Mouse (Mus musculus): ENCODE results near the gene Psmd7.
A peak's percentile ranks its signal among the peaks of the same experiment; 100 is the strongest.
"Not testable (repeated sequence)": the region's sequence is repeated elsewhere in the genome, so short reads cannot be mapped to it uniquely, and the experiment has no call there.

The Psmd7 gene

DNA sequence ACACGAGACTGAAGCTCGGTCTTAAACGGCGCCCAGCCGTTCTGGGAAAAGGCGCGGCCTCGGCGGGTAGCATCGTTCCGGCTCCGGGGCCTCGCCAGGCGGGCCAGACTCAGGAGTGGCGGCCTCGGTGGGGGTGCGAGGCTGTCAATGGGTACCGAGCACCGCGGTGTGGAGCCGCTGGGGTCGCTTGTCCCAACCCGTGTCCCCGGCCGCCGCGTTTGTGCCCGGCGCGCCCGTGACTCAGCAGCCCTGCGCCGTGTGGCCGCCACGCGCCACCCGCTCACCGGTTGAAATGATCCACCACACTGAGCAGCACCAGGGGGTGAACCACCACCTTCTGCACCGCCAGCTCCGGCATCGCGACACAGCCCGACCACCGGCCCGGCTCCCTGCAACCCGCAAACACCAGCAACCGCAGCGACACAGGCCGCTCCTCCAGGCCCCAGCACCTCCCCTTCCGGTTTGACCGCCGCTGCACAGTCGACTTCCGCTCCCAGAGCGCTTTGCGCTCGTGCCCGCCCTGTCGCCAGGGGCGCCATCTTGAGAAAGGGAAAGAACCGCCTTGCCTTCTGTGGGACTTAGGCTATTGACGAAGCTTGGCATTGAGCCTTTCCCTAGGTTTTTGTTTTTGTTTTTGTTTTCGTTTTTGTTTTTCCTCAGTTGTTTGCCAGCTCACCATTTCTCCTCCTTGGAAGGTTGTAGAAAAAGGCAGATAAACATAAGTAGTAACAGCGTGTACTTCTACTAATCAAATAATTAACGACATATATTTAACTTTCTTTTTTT lies at the start of gene Psmd7:
Gene Psmd7, minus strand, starts transcription at position 470 of the 786 bp plus-strand sequence.
- peak; percentile 81 to 86 for DNase-seq (ENCODE audit: low read depth in 2 of 2, low spot score in 2 of 2)

DNA sequence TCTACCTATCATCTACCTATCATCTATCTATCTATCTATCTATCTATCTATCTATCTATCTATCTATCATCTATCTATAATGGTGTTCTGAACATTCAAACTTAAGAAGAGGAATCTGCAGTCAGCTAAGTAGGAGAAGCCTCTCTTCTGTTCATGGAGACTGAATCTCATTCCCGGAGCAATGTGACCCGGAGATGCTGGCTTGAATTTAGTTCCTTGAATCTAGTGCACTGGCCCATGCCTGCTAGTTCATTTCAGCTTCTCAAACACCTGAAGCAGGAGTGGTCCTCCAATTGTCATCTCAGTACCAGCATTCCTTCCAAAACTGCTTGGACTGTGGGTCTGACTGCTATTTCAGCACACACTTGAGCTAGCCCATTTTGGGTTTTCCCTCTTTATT lies 45.5 kb upstream of the Psmd7 start:
- DNase-seq (ENCODE audit: low read depth in 2 of 2, low spot score in 2 of 2) = no peak

DNA sequence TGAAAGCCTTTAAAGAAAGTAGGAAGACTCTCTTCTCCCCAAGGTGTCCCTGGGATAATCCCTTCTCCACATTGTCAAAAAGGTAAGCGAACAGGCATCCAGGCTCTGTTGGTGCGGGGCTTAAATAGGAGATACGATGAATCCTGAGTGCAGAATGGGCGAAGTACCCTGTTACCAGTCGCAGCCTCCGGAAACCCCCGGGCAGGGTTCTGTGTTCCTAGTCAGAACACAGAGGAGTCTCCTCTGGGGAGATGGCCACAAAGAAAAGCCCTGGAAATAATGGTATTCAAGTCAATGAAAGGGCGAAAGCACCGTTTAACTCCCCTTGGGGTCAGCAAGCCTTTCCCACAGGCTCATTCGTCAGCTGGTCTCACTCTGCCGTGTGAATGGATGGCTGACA lies 41.4 kb upstream of the Psmd7 start:
- DNase-seq (ENCODE audit: low read depth in 2 of 2, low spot score in 2 of 2) = no peak

- no peak for DNase-seq (ENCODE audit: low read depth in 2 of 2, low spot score in 2 of 2)
Observed at GRCm38 (mm10) chr8:107628501-107629149, 40.4 kb upstream of the Psmd7 start.

- no peak for DNase-seq (ENCODE audit: low read depth in 2 of 2, low spot score in 2 of 2)
Observed at GRCm38 (mm10) chr8:107627881-107628280, 39.6 kb upstream of the Psmd7 start.

DNA sequence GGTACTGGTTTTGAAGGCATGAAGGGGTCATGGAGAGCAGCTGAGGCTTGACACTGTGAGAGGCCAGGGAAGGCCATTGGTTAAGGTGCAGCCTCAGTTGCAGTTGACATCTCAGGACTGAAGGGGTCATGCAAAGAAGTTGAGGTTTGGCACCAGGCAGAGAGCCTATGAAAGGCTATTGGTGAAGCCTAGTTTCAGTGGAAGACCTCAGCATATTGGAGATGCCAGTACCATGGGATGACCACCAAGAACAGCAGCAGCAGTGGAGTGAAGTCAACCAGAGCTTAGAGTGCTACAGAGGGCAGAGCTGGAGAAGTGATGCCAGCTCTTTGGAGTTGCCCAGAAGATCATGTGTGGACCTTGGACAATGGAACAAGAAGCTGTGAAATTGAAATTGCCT lies 36.0 kb upstream of the Psmd7 start:
- not testable (repeated sequence) for DNase-seq (ENCODE audit: low read depth in 2 of 2, low spot score in 2 of 2)

DNA sequence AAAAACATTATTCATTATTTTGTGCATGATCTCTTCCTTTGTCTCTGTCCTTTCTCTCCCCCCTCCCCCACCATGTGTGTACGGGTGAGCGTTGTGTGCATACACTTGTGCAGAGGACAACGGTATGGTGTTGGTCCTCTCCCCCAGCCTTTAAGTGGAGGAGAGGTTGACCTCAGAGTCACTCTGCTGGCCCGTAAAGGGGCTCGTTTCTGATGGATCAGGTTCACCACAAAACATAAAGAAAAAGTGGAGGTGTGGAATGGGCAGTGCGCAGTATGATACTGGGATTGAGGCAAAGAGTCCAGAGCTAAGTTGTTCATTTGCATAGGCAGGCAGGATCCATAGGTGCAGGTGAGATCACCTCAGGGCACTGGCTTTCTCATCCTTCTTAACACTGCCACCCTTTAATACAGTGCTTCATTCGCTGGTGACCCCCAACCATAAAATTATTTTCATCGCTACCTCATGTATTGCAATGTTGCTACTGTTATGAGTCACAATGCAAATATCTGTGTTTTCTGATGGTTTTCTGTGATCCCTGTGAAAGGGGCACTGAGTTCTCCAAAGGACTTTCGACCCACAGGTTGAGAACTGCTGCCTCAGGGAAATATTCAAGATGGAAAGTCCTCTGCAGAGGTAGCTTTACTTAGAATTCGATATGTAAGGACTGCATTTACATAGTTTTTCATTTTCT lies 33.8 kb upstream of the Psmd7 start:
- DNase-seq (ENCODE audit: low read depth in 2 of 2, low spot score in 2 of 2) = no peak

DNA sequence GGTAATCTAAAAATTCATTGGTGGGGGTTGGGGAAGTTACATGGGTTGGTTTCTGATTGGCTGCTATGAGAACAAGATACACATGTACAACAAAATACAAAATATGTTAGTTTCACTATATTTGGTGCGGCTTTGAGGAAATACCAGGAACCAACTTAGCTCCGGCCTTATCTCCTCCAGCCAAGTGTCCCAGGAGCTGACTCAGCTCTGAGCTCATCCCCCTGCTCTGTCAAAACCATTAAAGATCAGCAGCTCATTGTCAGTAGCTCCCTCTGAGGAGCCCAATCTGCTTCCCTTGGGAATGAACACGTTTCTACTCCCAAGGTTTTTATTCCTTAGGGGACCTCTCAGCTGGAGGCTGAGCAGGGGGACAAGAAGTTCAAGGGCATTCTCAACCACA lies 32.9 kb upstream of the Psmd7 start:
- no peak for DNase-seq (ENCODE audit: low read depth in 2 of 2, low spot score in 2 of 2)

GRCm38 (mm10) chr8:107618499-107618898 lies 30.2 kb upstream of the Psmd7 start:
- DNase-seq (ENCODE audit: low read depth in 2 of 2, low spot score in 2 of 2) = no peak

DNA sequence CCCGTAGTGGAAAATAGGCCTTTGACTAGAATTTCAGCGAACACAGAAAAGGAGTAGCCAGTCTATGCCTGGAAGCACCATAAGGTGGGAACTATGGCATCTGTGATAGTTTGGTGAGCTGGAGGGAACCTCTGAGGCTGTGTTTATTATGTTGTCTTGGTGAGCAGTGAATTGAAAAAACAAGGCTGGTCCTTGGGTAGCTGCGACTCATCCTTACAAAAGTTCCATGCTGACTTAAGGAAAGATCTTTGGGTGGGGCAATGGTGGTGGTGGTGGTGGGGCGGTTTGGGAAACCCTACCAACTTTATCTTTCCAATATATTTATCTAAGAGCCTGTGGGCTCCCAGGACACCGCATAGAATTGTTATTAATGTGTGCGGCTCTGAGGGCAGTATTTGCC lies 25.1 kb upstream of the Psmd7 start:
- no peak for DNase-seq (ENCODE audit: low read depth in 2 of 2, low spot score in 2 of 2)

DNA sequence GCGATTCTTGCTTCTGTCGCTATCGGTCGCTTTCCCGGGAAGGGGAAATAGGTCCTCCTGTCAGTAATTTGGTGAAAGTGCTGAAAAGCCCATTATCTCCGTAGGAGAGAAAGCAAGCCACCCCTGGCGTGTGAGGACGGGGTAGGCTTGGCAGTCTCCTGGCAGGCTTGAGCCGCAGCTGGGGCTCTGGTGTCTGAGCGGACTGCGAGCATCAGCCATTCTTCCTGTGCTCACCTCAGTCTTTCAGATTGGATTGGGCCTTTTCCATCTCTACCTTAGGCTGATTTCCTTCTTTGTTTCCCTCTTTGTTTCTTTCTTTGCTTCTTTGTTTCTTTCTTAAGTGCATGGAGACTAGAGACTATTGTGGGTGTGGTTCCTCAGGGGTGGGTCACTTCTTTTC lies 22.6 kb upstream of the Psmd7 start:
- DNase-seq (ENCODE audit: low read depth in 2 of 2, low spot score in 2 of 2) = no peak

DNA sequence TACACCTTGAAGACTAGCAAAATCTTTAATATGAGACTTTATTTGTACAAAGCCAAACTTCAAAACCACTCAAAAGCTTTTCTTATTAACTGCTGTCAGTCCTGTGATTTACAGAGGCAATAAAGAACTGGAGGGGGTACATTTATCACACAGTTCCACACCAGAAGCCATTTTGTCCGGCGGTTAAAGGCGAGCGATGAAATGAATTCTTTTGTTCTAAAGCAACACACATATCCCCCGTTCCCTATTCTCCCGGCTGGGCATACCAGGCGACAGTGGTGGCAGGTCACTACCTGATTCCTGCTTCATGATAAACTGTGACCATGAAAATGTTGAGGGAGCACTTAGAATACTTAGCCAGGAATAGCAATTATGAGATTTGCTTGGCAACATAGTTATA lies 20.5 kb upstream of the Psmd7 start:
- no peak for DNase-seq (ENCODE audit: low read depth in 2 of 2, low spot score in 2 of 2)

GRCm38 (mm10) chr8:107603026-107603425 lies 14.8 kb upstream of the Psmd7 start:
- peak; percentile 18 to 49 for DNase-seq (ENCODE audit: low read depth in 2 of 2, low spot score in 2 of 2)

GRCm38 (mm10) chr8:107599691-107600090 lies 11.4 kb upstream of the Psmd7 start:
- DNase-seq (ENCODE audit: low read depth in 2 of 2, low spot score in 2 of 2) = no peak

DNA sequence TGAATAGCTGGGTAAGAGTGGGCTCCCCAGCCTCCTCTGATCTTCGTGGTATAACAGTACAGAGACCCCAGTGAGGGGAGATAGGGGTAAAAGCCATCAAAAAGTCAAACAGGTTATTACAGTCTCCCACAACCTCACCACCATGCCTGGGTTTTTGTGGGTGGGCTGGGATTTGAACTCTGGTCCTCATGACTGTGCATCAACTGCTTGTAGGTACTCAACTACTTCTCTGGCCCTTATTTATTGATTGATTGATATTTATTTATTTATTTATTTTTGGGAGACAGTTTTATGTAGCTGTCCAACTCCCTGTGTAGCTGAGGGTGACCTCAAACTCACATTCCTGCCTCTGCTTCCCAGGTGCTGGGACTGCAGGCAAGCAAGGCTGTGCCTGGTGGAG lies 9.5 kb upstream of the Psmd7 start:
- no peak for DNase-seq (ENCODE audit: low read depth in 2 of 2, low spot score in 2 of 2)

DNA sequence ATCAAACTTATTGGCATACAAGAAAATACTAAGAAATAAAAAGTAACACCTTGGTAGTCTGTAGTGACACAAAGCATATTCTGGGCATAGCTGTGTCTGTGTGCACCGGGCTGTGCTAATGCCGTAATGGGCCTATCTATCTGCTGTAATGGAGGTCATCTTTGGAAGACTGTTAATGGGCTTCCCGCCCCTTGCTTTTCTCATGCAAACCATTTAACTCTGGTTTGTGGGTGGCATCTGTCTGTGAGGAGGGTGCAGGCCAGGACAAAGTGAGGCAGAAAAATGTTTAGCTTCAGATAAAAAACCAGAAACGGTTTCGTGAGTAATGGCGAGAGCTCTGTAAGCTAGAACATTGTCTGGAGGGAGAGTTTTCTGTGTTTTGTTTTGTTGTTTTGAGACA lies 6.6 kb upstream of the Psmd7 start:
- DNase-seq (ENCODE audit: low read depth in 2 of 2, low spot score in 2 of 2) = no peak

GRCm38 (mm10) chr8:107593967-107594729 lies 5.9 kb upstream of the Psmd7 start:
- DNase-seq (ENCODE audit: low read depth in 2 of 2, low spot score in 2 of 2) = no peak

DNA sequence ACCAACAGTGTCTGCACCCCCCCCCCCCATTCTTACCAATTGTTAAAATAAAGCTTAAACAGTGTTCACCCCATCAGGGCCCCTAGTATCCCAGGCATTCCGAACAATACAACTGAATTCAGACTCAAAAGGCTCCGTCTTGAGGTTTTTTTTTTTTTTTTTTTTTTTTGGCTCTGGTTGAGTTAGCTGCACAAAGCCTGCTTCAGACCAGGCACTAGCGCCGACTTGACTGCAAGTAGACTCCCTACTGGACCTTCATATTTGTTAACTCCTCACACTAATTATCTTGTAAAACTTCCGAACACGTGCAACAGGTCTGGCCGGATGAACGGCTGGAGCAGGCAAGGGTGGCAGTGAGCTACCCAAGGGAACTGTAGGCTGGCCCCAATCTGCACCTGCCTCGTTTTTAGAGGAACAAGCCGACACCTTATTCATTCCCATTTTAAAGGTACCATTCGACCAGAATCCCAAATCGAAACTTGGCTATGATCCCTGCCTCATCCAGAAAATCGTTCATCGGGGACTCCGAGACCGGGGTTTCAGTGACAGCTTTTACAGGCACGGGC lies 752 bp downstream of the Psmd7 start:
- DNase-seq (ENCODE audit: low read depth in 2 of 2, low spot score in 2 of 2) = no peak

DNA sequence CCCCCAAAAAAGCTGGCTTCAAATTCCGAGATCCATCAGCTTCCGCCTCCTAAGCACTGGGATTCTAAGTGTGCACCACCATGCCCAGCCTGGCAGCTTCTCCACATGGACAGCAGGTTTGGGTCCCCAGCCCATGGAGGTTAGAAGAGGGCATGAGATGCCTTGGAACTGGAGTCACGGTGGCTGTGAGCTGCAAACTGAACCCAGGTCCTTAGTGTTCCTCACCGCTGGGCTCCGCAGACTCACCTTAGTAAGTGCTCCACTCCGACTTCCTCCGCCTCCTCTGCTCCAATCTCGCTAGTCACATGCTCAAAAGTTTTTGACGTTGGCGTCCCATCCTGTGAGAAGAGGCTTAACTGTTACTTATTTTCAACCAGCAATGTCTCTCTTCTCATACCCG lies 6.1 kb downstream of the Psmd7 start:
- no peak for DNase-seq (ENCODE audit: low read depth in 2 of 2, low spot score in 2 of 2)

DNA sequence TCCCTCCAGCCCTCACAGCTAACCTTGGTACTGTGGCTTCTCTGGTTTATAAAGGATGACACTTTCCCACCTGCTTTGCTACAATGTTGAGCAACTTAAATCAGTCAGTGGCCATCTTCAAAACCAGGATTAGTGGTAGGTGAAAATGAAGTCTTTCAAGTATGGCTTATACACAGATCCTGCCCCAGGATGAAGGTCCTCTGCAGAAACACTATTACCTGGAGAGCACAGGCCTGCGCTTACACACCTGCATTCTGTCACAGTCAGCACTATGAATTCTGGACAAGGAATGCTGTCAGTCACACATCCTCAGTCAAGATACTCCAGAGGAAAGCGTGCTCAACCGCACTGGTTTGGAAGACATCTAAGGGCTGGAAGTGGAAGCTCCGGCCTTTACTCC lies 6.7 kb downstream of the Psmd7 start:
- DNase-seq (ENCODE audit: low read depth in 2 of 2, low spot score in 2 of 2) = no peak

DNA sequence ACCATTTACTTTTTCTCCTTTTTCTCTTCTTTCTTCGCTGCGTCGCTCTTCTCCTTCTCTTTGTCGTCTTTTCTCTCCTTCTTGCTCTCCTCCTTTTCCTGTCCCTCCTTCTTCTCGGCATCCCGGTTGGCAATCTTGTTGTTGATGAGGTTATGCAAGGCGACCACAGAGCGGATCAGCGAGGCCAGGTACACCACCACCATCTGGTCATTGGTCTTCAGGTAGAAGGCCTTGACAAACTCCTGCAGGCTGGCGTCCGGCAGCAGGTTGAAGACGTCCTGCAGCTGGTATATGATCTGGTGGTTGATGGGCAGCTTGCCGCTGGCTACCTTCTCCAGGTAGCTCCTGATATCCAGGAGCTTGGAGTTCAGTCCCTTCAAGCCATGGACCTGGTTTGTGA lies 7.4 kb downstream of the Psmd7 start:
- no peak for DNase-seq (ENCODE audit: low read depth in 2 of 2, low spot score in 2 of 2)
